Mouse (Mus musculus): Measurements from ENCODE around the gene Rhobtb3. TPM values are rescaled to one million over a fixed set of nuclear protein-coding genes. Genes with fewer than 3 reads are reported as not detected.
"Not testable (repeated sequence)": the region's sequence is repeated elsewhere in the genome, so short reads cannot be mapped to it uniquely, and the experiment has no call there.

Gene Rhobtb3
- polyA plus RNA-seq, 1 experiment = 17.2 TPM

DNA sequence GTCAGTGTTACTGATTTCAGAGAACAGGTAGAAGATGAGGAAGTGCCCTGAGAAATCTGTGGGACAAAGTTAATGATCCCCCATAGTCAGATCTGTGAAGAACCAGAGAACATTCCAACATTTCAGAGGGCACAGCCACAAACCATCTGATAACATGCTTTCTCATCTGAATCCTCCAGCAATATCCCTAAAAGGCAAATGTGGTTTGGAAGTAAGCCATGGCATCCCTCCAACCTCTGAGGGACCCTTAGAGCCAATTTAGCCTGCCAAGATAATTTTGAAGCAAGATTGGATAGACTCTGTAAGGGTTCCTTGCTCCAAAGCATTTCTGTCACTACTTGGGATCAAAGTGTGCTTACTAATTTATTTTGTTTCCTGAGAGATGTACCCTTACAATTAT is 110.2 kb downstream of the Rhobtb3 start:
- no peak for DNase-seq
- H3K4me3 ChIP-seq (replicated peaks; ENCODE audit: insufficient read depth, low read depth, low read length) = no peak overlapping the region
- H3K27ac ChIP-seq (ENCODE audit: insufficient read depth, low read length) = no peak overlapping the region
- no peaks in the 10 kb centered on the region for H3K27me3 ChIP-seq (ENCODE audit: control insufficient read depth, insufficient read depth, low read length)
- H3K4me1 ChIP-seq (ENCODE audit: control insufficient read depth, insufficient read depth, low read length) = no peaks in the 10 kb centered on the region
- TF ChIP-seq CTCF (IDR thresholded peaks at IDR 0.05; ENCODE audit: borderline replicate concordance, insufficient read depth, low read depth, low read length) = no peak
- TF ChIP-seq POLR2A (IDR thresholded peaks at IDR 0.05; ENCODE audit: borderline replicate concordance, insufficient read depth, low read length) = no peak

DNA sequence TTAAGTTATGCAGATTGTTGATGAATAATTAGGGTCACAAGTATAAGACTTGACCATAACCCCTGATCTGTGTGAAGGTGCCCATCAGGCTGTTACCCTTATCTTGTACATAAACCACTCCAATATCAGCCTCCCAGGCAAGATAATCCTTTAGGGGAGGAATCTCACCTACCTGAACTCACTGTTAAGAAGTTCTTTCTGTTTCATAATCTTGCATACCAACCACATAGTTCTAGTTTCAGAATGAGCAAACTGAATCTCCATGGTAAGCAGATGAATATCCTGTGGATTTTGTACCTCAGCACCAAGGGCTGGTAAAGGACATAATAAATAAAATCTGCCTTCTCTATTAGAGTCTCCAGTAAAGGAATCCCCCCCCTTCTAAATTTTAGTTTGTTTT is 111.0 kb downstream of the Rhobtb3 start:
- no peak overlapping the region for H3K27ac ChIP-seq (ENCODE audit: insufficient read depth, low read length)
- H3K4me3 ChIP-seq (replicated peaks; ENCODE audit: insufficient read depth, low read depth, low read length) = no peak overlapping the region
- no peaks in the 10 kb centered on the region for H3K27me3 ChIP-seq (ENCODE audit: control insufficient read depth, insufficient read depth, low read length)
- TF ChIP-seq POLR2A (IDR thresholded peaks at IDR 0.05; ENCODE audit: borderline replicate concordance, insufficient read depth, low read length) (no peak), CTCF (IDR thresholded peaks at IDR 0.05; ENCODE audit: borderline replicate concordance, insufficient read depth, low read depth, low read length) (no peak)
- H3K4me1 ChIP-seq (ENCODE audit: control insufficient read depth, insufficient read depth, low read length) = no peaks in the 10 kb centered on the region
- DNase-seq = no peak

DNA sequence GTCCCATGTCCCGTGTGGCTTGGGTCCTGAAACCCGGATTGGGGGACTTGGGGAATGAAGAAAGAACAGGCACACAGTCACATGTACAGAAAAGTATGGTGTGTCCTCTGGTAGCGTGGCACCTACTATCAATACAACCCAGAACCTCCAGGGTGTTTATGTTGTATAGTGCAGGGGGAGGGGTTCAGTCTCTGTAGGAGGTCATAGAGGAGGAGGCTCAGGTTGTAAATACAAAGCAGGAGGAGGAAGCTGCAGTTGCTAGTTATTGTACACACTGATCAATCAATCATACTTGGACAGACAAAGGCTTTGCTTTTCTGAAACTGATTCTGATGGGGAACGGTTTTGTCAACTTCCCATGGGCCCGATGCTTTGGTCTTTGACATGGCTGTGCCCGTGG is 112.0 kb downstream of the Rhobtb3 start:
- 89% methylated on average over 6 of the region's 6 CpGs for WGBS
- DNase-seq = no peak
- no peaks in the 10 kb centered on the region for H3K4me1 ChIP-seq (ENCODE audit: control insufficient read depth, insufficient read depth, low read length)
- H3K27me3 ChIP-seq (ENCODE audit: control insufficient read depth, insufficient read depth, low read length) = no peaks in the 10 kb centered on the region
- H3K27ac ChIP-seq (ENCODE audit: insufficient read depth, low read length) = no peak overlapping the region
- TF ChIP-seq CTCF (IDR thresholded peaks at IDR 0.05; ENCODE audit: borderline replicate concordance, insufficient read depth, low read depth, low read length) (no peak), POLR2A (IDR thresholded peaks at IDR 0.05; ENCODE audit: borderline replicate concordance, insufficient read depth, low read length) (no peak)
- no peak overlapping the region for H3K4me3 ChIP-seq (replicated peaks; ENCODE audit: insufficient read depth, low read depth, low read length)

DNA sequence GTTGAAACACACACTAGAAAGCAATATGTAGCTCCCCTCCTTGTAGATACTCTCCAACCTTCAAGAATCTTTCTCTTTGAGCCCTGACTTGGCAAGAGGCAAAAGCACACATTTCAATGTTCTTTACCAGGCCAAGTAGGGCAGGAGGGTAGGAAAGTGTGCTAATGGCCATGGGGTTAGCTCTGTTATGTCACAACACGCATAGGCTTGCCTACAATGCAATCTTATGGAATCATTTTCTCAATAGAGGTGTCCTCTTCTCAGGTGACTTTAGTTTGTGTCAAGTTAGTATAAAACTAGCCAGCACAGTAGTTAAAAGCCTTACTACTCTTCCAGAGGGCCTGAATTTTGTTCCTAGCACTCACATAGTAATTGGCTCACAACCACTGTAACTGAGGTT is 113.0 kb downstream of the Rhobtb3 start:
- Histone ChIP-seq H3K4me3 (replicated peaks; ENCODE audit: insufficient read depth, low read depth, low read length) (no peak overlapping the region), H3K27me3 (ENCODE audit: control insufficient read depth, insufficient read depth, low read length) (no peaks in the 10 kb centered on the region), H3K4me1 (ENCODE audit: control insufficient read depth, insufficient read depth, low read length) (no peaks in the 10 kb centered on the region), H3K27ac (ENCODE audit: insufficient read depth, low read length) (no peak overlapping the region)
- no peak for TF ChIP-seq POLR2A (IDR thresholded peaks at IDR 0.05; ENCODE audit: borderline replicate concordance, insufficient read depth, low read length)
- no peak for TF ChIP-seq CTCF (IDR thresholded peaks at IDR 0.05; ENCODE audit: borderline replicate concordance, insufficient read depth, low read depth, low read length)
- 96% methylated on average over 1 of the region's 1 CpGs for WGBS
- no peak for DNase-seq

DNA sequence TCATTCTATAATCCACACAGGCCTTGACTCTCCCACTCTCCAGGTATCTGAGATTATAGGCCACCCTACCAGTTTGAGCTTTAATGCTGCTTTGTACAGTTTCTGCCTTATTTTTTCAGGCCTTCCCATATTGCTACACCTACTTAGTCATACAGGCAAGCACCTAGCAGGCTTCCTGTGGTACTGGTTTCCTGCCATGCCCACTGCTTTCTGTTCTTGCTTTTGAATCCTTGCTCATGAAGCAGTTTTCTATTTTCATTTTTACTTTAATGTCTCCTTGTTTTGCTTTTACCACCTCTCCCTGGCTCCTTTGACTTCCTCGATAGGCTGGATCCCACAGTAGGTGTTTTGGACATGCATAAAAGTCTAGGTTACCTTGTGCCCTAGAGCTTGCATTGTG is 118.3 kb downstream of the Rhobtb3 start:
- Histone ChIP-seq H3K4me3 (replicated peaks; ENCODE audit: insufficient read depth, low read depth, low read length) (no peak overlapping the region), H3K27me3 (ENCODE audit: control insufficient read depth, insufficient read depth, low read length) (no peaks in the 10 kb centered on the region), H3K27ac (ENCODE audit: insufficient read depth, low read length) (no peak overlapping the region), H3K4me1 (ENCODE audit: control insufficient read depth, insufficient read depth, low read length) (no peaks in the 10 kb centered on the region)
- WGBS = 100% methylated on average over 1 of the region's 1 CpGs
- no peak for TF ChIP-seq POLR2A (IDR thresholded peaks at IDR 0.05; ENCODE audit: borderline replicate concordance, insufficient read depth, low read length)
- no peak for TF ChIP-seq CTCF (IDR thresholded peaks at IDR 0.05; ENCODE audit: borderline replicate concordance, insufficient read depth, low read depth, low read length)
- DNase-seq = no peak

DNA sequence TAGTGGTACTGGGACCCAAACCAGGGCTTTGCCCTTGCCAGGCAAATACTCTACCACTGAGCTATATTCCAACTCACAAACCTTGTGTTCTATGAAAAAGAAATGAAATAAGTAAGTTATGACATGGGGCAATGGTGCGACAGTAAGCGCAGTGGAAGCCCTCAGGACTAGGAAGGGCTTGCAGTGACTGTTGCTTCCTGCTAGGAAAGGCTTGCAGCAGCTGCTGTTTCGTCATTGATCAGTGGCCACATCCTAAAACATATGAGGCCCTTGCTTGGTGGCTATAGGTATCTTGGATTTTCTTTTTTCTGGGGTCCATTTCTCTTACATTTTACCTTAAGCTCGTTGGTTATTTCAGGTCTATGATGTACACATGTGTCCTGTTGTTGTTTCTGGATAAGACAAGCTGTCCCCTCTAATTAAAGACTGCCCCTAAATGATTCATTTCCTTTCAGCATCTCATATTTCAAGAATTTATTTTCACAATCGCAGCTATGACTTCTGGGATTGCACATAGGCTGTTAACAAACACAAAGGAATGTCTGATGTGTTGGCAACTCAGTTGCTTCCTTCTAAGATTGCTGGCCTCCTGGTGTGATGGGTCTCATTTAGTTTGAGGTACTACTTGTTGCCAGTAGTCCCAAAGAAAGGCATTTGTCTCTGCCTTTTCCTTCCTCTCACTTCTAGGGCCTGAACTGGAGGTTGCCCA is 119.0 kb downstream of the Rhobtb3 start:
- H3K27ac ChIP-seq (ENCODE audit: insufficient read depth, low read length) = no peak overlapping the region
- H3K4me3 ChIP-seq (replicated peaks; ENCODE audit: insufficient read depth, low read depth, low read length) = no peak overlapping the region
- no peaks in the 10 kb centered on the region for H3K27me3 ChIP-seq (ENCODE audit: control insufficient read depth, insufficient read depth, low read length)
- WGBS = 79% methylated on average over 5 of the region's 5 CpGs
- DNase-seq = no peak
- no peaks in the 10 kb centered on the region for H3K4me1 ChIP-seq (ENCODE audit: control insufficient read depth, insufficient read depth, low read length)
- no peak for TF ChIP-seq POLR2A (IDR thresholded peaks at IDR 0.05; ENCODE audit: borderline replicate concordance, insufficient read depth, low read length)
- no peak for TF ChIP-seq CTCF (IDR thresholded peaks at IDR 0.05; ENCODE audit: borderline replicate concordance, insufficient read depth, low read depth, low read length)

DNA sequence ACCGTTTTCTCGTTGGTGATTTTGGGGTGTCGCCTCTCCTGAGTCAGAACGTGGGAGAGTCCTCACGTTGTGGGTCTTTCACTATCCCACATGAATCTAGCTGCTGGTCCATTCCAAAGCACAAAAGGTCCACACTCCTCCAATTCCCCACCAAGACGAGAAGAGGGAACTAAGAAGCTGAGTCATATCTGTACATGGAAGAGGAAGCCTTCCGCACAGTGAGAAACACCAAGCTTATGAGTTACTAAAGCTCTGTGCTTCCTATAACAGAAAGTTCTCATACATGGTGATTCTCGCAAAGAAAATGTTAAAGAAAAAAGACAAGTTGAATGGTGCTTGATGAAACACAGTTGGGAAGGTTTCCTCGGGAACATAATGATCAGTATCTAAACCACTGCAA is 120.5 kb downstream of the Rhobtb3 start:
- 93% methylated on average over 9 of the region's 9 CpGs for WGBS
- TF ChIP-seq CTCF (IDR thresholded peaks at IDR 0.05; ENCODE audit: borderline replicate concordance, insufficient read depth, low read depth, low read length) (no peak), POLR2A (IDR thresholded peaks at IDR 0.05; ENCODE audit: borderline replicate concordance, insufficient read depth, low read length) (no peak)

DNA sequence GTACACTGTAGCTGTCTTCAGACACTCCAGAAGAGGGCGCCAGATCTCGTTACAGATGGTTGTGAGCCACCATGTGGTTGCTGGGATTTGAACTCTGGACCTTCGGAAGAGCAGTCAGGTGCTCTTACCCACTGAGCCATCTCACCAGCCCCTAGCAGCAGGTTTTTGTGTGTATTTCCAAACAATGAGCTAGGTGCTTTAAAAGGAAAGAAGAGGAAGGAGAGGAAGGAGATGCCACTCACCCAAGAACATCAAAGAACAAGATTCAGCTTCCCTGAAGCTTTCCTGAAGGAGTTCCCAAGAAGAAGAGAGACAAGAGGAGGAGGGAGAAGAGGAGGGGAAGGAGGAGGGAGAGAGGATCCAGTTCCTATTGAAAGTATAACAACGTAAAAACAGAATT is 121.4 kb downstream of the Rhobtb3 start:
- not testable (repeated sequence) for H3K4me3 ChIP-seq (replicated peaks; ENCODE audit: insufficient read depth, low read depth, low read length); H3K27me3 ChIP-seq (ENCODE audit: control insufficient read depth, insufficient read depth, low read length); H3K4me1 ChIP-seq (ENCODE audit: control insufficient read depth, insufficient read depth, low read length); DNase-seq; H3K27ac ChIP-seq (ENCODE audit: insufficient read depth, low read length)
- WGBS = 95% methylated on average over 4 of the region's 4 CpGs

More for the DNA sequence above, 120.5 kb downstream of the Rhobtb3 start:
- Histone ChIP-seq H3K27ac (ENCODE audit: insufficient read depth, low read length) (no peak overlapping the region), H3K27me3 (ENCODE audit: control insufficient read depth, insufficient read depth, low read length) (no peaks in the 10 kb centered on the region), H3K4me3 (replicated peaks; ENCODE audit: insufficient read depth, low read depth, low read length) (no peak overlapping the region), H3K4me1 (ENCODE audit: control insufficient read depth, insufficient read depth, low read length) (no peaks in the 10 kb centered on the region)
- DNase-seq = no peak

Data from cerebellum, adult 2 months (tissue).